Mouse (Mus musculus) embryonic facial prominence, embryonic 12.5 days (tissue): ENCODE measurements around the gene Cela3b. TPM values are rescaled to one million over a fixed set of nuclear protein-coding genes. Genes with fewer than 3 reads are reported as not detected.

ENCODE experiments used
- ATAC-seq: fragments of 200-750 bp; cut with Nextera tagmentation; 2 replicates; pipeline ENCODE4 v1.8.0; 2017; ENCODE audit not compliant: insufficient number of reproducible peaks, insufficient read depth, low FRiP score, low TSS enrichment
- H3K27ac ChIP-seq: fragments of 300-500 bp; sonication (generic); 2 replicates; pipeline ENCODE4 v1.5.1; 2016; ENCODE audit warnings: mild to moderate bottlenecking
- H3K27me3 ChIP-seq: fragments of 300-500 bp; sonication (generic); 2 replicates; pipeline ENCODE4 v1.6.1; 2016; ENCODE audit warnings: mild to moderate bottlenecking, moderate library complexity
- H3K36me3 ChIP-seq: fragments of 300-500 bp; sonication (generic); 2 replicates; pipeline ENCODE4 v1.6.1; 2016; ENCODE audit warnings: mild to moderate bottlenecking
- H3K4me1 ChIP-seq: fragments of 300-500 bp; sonication (generic); 2 replicates; pipeline ENCODE4 v1.6.1; 2016
- H3K4me2 ChIP-seq: fragments of 300-500 bp; sonication (generic); replicated peaks from 2 replicates; pipeline ENCODE4 v1.6.1; 2016; ENCODE audit warnings: mild to moderate bottlenecking, moderate library complexity
- H3K4me3 ChIP-seq: fragments of 300-500 bp; sonication (generic); 2 replicates; pipeline ENCODE4 v1.5.1; 2016; ENCODE audit warnings: mild to moderate bottlenecking
- H3K9ac ChIP-seq: fragments of 300-500 bp; sonication (generic); 2 replicates; pipeline ENCODE4 v1.6.1; 2016; ENCODE audit warnings: mild to moderate bottlenecking, moderate library complexity
- H3K9me3 ChIP-seq: fragments of 300-500 bp; sonication (generic); 2 replicates; pipeline ENCODE4 v1.6.1; 2016; ENCODE audit warnings: mild to moderate bottlenecking, moderate library complexity
- WGBS: fragments of 180-500 bp; shearing (Covaris S2); methylation state at CpG from one replicate; pipeline ENCODE4 v1.1.7; 2016; 5-methylcytosine and 5-hydroxymethylcytosine counted together
- polyA plus RNA-seq: library from polyadenylated mRNA; unstranded; fragments of >200 nt; fragmentation: Nextera tagmentation; extraction: Ambion mirVana; gene quantifications from 2 replicates; pipeline ENCODE4 v1.2.1, GENCODE M21; 2016

Gene Cela3b
- polyA plus RNA-seq, 1 experiment from 2014 or later: not detected

- 55% methylated on average over 5 of the region's 5 CpGs for WGBS
- Histone ChIP-seq H3K27me3 (no peaks in the 10 kb centered on the region), H3K4me1 (peaks cover 7% of the 10 kb centered on the region; the same call in 1 of the 2 replicates), H3K4me2 (no peak overlapping the region), H3K9me3 (no peaks in the 10 kb centered on the region), H3K27ac (no peak overlapping the region), H3K9ac (no peak overlapping the region), H3K4me3 (no peak overlapping the region), H3K36me3 (no peaks in the 10 kb centered on the region)
- no peak for ATAC-seq
These were observed 28.5 kb upstream of the Cela3b start for GRCm38 (mm10) chr4:137458861-137459260.

DNA sequence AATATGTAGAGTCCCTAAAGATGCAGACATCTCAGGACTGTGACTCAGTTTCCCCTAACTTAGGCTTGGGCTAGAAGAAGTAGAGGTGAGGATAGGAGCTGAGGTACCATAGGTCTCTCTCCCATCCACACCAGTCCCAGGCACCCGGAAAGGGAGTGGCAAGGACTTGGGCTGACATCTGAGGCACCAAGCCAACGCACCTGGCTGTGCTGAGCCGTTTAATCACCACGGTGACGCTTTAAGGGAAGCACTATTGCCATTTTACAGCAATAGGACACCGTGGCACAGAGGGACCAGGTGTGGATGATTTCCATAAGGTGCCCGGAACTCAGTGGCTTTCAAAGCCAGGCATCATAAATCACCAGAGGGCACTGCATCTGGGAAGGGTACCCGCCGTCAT is 28.0 kb upstream of the Cela3b start:
- H3K4me3 ChIP-seq: no peak overlapping the region
- H3K27ac ChIP-seq: no peak overlapping the region
- no peak overlapping the region for H3K9ac ChIP-seq
- H3K4me2 ChIP-seq: no peak overlapping the region
- H3K27me3 ChIP-seq: no peaks in the 10 kb centered on the region
- H3K9me3 ChIP-seq: no peaks in the 10 kb centered on the region
- peaks cover 7% of the 10 kb centered on the region; the same call in 1 of the 2 replicates for H3K4me1 ChIP-seq
- WGBS: 86% methylated on average over 9 of the region's 9 CpGs
- H3K36me3 ChIP-seq: no peaks in the 10 kb centered on the region
- no peak for ATAC-seq

GRCm38 (mm10) chr4:137457292-137457691 is 27.0 kb upstream of the Cela3b start:
- 83% methylated on average over 4 of the region's 4 CpGs for WGBS
- H3K27me3 ChIP-seq: no peaks in the 10 kb centered on the region

GRCm38 (mm10) chr4:137456581-137456980 is 26.2 kb upstream of the Cela3b start:
- H3K27ac ChIP-seq: no peak overlapping the region
- H3K4me1 ChIP-seq: peaks cover 4% of the 10 kb centered on the region; the same call in 1 of the 2 replicates
- no peak overlapping the region for H3K4me2 ChIP-seq
- H3K36me3 ChIP-seq: no peaks in the 10 kb centered on the region
- no peak for ATAC-seq
- no peak overlapping the region for H3K9ac ChIP-seq
- H3K4me3 ChIP-seq: no peak overlapping the region
- no peaks in the 10 kb centered on the region for H3K27me3 ChIP-seq
- H3K9me3 ChIP-seq: no peaks in the 10 kb centered on the region
- 82% methylated on average over 12 of the region's 12 CpGs for WGBS

More at GRCm38 (mm10) chr4:137457292-137457691, 27.0 kb upstream of the Cela3b start:
- H3K9ac ChIP-seq: no peak overlapping the region
- H3K4me2 ChIP-seq: no peak overlapping the region
- H3K36me3 ChIP-seq: no peaks in the 10 kb centered on the region
- no peak overlapping the region for H3K4me3 ChIP-seq
- peaks cover 7% of the 10 kb centered on the region; the same call in 1 of the 2 replicates for H3K4me1 ChIP-seq
- no peak overlapping the region for H3K27ac ChIP-seq
- H3K9me3 ChIP-seq: no peaks in the 10 kb centered on the region
- no peak for ATAC-seq

GRCm38 (mm10) chr4:137454582-137454981 is 24.2 kb upstream of the Cela3b start:
- H3K9me3 ChIP-seq: no peaks in the 10 kb centered on the region
- no peak overlapping the region for H3K9ac ChIP-seq
- H3K27ac ChIP-seq: no peak overlapping the region
- no peak overlapping the region for H3K4me3 ChIP-seq
- H3K36me3 ChIP-seq: no peaks in the 10 kb centered on the region
- ATAC-seq: no peak
- no peak overlapping the region for H3K4me2 ChIP-seq
- no peaks in the 10 kb centered on the region for H3K27me3 ChIP-seq
- no peaks in the 10 kb centered on the region for H3K4me1 ChIP-seq
- 91% methylated on average over 14 of the region's 14 CpGs for whole genome bisulfite sequencing

- Histone ChIP-seq H3K9me3 (no peaks in the 10 kb centered on the region), H3K4me3 (no peak within 1 kb of the TSS), H3K27me3 (no peaks in the 10 kb centered on the region), H3K4me2 (no peak within 1 kb of the TSS), H3K36me3 (no peaks in the 10 kb centered on the region), H3K9ac (no peak within 1 kb of the TSS), H3K27ac (no peak within 1 kb of the TSS), H3K4me1 (peaks cover 7% of the 10 kb centered on the region; the same call in 1 of the 2 replicates)
- no peak for ATAC-seq
- WGBS: 83% methylated on average over 8 of the region's 8 CpGs
These were observed 23.0 kb upstream of the Cela3b start, which contains the start of gene 1700013G24Rik for GRCm38 (mm10) chr4:137453234-137453767. 1700013G24Rik (plus strand) TSS chr4:137453284.

DNA sequence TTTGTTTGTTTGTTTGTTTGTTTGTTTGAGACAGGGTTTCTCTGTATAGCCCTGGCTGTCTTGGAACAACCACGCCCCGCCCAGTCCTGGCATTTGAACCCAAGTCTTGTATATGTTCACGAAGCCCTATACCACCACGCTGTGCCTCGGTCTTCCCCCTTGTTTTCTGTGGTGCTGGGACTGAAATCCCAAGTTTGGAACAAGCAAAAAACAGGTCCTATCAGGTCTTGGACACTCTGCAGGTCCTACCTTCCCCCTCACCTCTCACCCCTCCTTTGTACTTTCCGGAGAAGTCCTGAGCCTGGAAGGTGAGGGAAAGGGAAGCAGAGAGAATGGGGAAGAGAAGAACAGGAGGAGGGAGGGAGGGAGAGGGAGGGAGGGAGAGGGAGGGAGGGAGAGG is 21.9 kb upstream of the Cela3b start:
- H3K27me3 ChIP-seq: no peaks in the 10 kb centered on the region
- peaks cover 14% of the 10 kb centered on the region for H3K4me1 ChIP-seq
- no peak overlapping the region for H3K4me3 ChIP-seq
- H3K36me3 ChIP-seq: no peaks in the 10 kb centered on the region
- H3K4me2 ChIP-seq: no peak overlapping the region
- H3K9ac ChIP-seq: no peak overlapping the region
- H3K27ac ChIP-seq: no peak overlapping the region
- H3K9me3 ChIP-seq: no peaks in the 10 kb centered on the region
- no peak for ATAC-seq
- WGBS: 85% methylated on average over 6 of the region's 6 CpGs

GRCm38 (mm10) chr4:137449715-137450114 is 19.4 kb upstream of the Cela3b start:
- no peak overlapping the region for H3K4me2 ChIP-seq
- no peak overlapping the region for H3K9ac ChIP-seq
- H3K4me3 ChIP-seq: no peak overlapping the region
- peaks cover 14% of the 10 kb centered on the region for H3K4me1 ChIP-seq
- no peaks in the 10 kb centered on the region for H3K9me3 ChIP-seq
- 87% methylated on average over 10 of the region's 10 CpGs for WGBS
- H3K27ac ChIP-seq: no peak overlapping the region
- ATAC-seq: no peak
- H3K27me3 ChIP-seq: no peaks in the 10 kb centered on the region
- no peaks in the 10 kb centered on the region for H3K36me3 ChIP-seq

- ATAC-seq: no peak
These were observed 18.8 kb upstream of the Cela3b start for GRCm38 (mm10) chr4:137449132-137449531.

GRCm38 (mm10) chr4:137448641-137449040 is 18.3 kb upstream of the Cela3b start:
- no peaks in the 10 kb centered on the region for H3K9me3 ChIP-seq
- H3K4me3 ChIP-seq: no peak overlapping the region
- no peaks in the 10 kb centered on the region for H3K27me3 ChIP-seq
- 41% methylated on average over 2 of the region's 2 CpGs for WGBS
- peaks cover 14% of the 10 kb centered on the region for H3K4me1 ChIP-seq
- H3K9ac ChIP-seq: no peak overlapping the region
- no peak for ATAC-seq
- no peak overlapping the region for H3K4me2 ChIP-seq
- no peaks in the 10 kb centered on the region for H3K36me3 ChIP-seq
- no peak overlapping the region for H3K27ac ChIP-seq

More at GRCm38 (mm10) chr4:137449132-137449531, 18.8 kb upstream of the Cela3b start:
- no peak overlapping the region for H3K27ac ChIP-seq
- 78% methylated on average over 2 of the region's 2 CpGs for WGBS
- H3K36me3 ChIP-seq: no peaks in the 10 kb centered on the region
- H3K9me3 ChIP-seq: no peaks in the 10 kb centered on the region
- no peak overlapping the region for H3K4me2 ChIP-seq
- H3K27me3 ChIP-seq: no peaks in the 10 kb centered on the region
- H3K9ac ChIP-seq: no peak overlapping the region
- H3K4me1 ChIP-seq: peaks cover 14% of the 10 kb centered on the region
- H3K4me3 ChIP-seq: no peak overlapping the region

DNA sequence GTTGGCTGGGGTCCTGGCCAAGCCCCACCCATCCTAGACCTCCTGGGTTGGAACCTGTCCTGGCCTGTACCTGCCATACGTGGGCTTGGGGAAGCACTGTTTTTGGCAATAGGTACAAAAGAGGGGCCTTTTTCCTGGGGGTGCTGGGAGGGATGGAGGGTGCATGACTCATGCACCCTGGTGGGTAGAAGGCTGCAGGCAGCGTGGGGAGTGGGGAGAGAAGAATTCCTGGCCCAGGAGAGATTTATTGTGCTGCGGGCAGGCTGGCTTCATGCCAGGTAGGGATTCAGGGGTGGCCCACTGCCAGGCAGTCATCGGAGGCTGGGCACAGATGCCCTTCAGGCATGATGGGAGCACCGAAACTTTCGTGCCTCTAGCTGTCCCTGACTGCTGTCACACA is 17.9 kb upstream of the Cela3b start:
- H3K4me3 ChIP-seq: no peak overlapping the region
- no peak overlapping the region for H3K4me2 ChIP-seq

DNA sequence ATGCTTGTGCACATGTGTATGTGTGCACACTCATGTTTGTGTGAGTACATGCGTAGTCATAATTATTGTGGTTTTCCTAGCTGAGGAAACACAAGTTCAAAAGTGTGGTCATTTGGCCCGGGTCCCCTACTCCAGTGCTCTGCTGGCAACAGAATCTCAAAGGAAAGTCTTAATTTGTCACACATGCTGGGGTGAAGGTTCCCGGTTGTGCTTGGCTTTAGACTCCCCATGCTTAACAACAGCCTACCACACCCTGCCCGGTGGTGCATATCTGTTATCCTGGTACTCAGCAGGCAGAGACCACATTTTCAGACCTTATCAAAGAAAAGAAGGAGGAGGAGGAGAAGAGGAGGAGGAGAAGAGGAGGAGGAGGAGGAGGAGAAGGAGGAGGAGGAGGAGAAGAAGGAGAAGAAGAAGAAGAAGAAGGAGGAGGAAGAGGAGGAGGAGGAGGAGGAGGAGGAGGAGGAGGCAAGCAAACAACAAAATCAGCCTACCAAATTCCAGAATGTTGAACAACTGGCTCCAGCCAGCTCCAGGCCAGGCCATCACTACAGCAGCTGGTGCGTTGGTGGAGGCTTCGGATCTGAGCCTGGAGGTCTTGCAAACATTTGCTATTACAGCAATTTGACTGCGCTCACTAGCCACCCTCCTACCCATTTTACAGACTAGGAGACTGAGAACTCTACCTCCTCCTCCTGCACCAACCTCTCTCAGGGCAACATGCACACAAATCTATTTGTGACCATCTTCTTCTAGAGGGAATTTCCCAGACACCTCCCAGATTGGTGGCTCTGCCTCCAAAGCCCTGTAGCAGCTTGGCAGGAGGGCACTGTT is 17.2 kb upstream of the Cela3b start:
- Histone ChIP-seq H3K27ac (no peak overlapping the region), H3K4me2 (no peak overlapping the region), H3K9me3 (no peaks in the 10 kb centered on the region), H3K9ac (no peak overlapping the region), H3K27me3 (no peaks in the 10 kb centered on the region), H3K4me1 (peaks cover 14% of the 10 kb centered on the region), H3K36me3 (no peaks in the 10 kb centered on the region), H3K4me3 (no peak overlapping the region)
- ATAC-seq: no peak
- 70% methylated on average over 7 of the region's 7 CpGs for WGBS

More for the DNA sequence above, 17.9 kb upstream of the Cela3b start:
- ATAC-seq: no peak
- Histone ChIP-seq H3K4me1 (peaks cover 14% of the 10 kb centered on the region), H3K27me3 (no peaks in the 10 kb centered on the region), H3K9ac (no peak overlapping the region), H3K36me3 (no peaks in the 10 kb centered on the region), H3K9me3 (no peaks in the 10 kb centered on the region), H3K27ac (no peak overlapping the region)
- WGBS: 59% methylated on average over 6 of the region's 6 CpGs
